Mouse (Mus musculus): Measurements from ENCODE around the gene Gm28372. TPM values are rescaled to one million over a fixed set of nuclear protein-coding genes. Genes with fewer than 3 reads are reported as not detected.
A peak's percentile ranks its signal among the peaks of the same experiment; 100 is the strongest.

Gene Gm28372
- total RNA-seq, 1 experiment = not detected

DNA sequence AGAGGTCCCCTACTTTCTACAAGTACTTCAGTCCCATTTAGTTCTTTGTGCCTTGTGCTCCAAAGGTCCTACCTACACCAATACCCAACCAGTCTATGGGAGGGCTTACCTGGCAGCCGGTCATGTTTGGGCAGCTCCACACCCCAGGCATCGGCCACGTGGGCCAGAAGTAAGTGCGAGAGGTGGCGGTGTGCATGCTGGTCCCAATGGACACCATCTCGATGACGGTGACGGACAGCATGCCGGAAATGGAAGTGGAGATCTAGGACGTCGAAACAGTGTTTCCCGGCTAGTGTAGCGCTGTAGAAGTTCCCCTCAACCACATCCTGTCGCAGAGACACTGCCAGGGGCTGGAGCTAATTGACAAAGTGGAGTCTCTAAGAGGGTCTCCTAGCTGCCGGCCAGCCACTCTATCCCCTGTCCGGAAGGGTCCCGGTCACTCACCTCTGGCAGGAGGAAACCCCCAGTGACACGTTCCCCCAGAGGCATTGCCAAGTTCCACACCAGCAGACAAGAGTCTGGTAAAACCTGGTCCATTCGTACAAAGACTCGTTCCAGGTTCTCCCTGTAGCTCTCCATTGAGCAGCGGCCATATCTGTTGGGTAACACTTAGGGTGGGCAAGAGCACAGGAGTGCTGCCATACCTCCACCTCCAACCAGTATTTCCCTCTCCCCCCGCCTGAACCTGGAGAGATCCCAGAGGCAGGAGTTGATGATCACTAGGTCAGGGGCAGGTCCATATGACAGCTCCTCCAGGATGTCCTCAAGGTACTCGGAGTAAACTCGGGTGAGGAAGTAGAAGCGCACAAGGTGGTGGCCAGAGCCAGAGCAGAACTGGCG, 17.0 kb downstream of the Gm28372 start:
- Histone ChIP-seq H3K9me3 (ENCODE audit: control insufficient read depth, insufficient read depth, low read depth, low read length) (no peaks in the 10 kb centered on the region), H3K27ac (ENCODE audit: insufficient read depth, low read depth, low read length, poor library complexity, severe bottlenecking) (no peak overlapping the region), H3K4me3 (ENCODE audit: insufficient read depth in 1 of 2, low read depth in 1 of 2, low read length in 2 of 2, poor library complexity in 1 of 2, severe bottlenecking in 1 of 2) (no peak overlapping the region), H3K36me3 (ENCODE audit: control insufficient read depth, insufficient read depth, low read length, poor library complexity, severe bottlenecking) (peaks cover 6% of the 10 kb centered on the region; the same call in 1 of the 2 replicates), H3K9ac (ENCODE audit: insufficient read depth, low read depth, low read length, poor library complexity, severe bottlenecking) (no peak overlapping the region), H3K4me1 (ENCODE audit: control insufficient read depth in 2 of 2, insufficient read depth in 2 of 2, low read length in 2 of 2, poor library complexity in 1 of 2) (peaks cover 2 to 8% of the 10 kb centered on the region in 2 experiments; a peak in 2 of 4 replicates)
- TF ChIP-seq MAFK (IDR thresholded peaks at IDR 0.05; ENCODE audit: insufficient read depth, low read depth, low read length) = no peak
- no peak for TF ChIP-seq HCFC1 (IDR thresholded peaks at IDR 0.05; ENCODE audit: borderline replicate concordance, insufficient read depth, low read length)
- TF ChIP-seq ZNF384 (IDR thresholded peaks at IDR 0.05; ENCODE audit: low read depth, low read length) = no peak
- no peak for TF ChIP-seq CHD2 (IDR thresholded peaks at IDR 0.05; ENCODE audit: low read depth, low read length)
- no peak for TF ChIP-seq ZC3H11A (IDR thresholded peaks at IDR 0.05; ENCODE audit: borderline replicate concordance, low read depth, low read length)
- in situ Hi-C loops (cut with MboI; ENCODE audit: low sequenced_read_pairs in 2 of 2, unreplicated experiment in 2 of 2) = no loop called here
- no peak for DNase-seq (ENCODE audit: low read depth, low spot score)

DNA sequence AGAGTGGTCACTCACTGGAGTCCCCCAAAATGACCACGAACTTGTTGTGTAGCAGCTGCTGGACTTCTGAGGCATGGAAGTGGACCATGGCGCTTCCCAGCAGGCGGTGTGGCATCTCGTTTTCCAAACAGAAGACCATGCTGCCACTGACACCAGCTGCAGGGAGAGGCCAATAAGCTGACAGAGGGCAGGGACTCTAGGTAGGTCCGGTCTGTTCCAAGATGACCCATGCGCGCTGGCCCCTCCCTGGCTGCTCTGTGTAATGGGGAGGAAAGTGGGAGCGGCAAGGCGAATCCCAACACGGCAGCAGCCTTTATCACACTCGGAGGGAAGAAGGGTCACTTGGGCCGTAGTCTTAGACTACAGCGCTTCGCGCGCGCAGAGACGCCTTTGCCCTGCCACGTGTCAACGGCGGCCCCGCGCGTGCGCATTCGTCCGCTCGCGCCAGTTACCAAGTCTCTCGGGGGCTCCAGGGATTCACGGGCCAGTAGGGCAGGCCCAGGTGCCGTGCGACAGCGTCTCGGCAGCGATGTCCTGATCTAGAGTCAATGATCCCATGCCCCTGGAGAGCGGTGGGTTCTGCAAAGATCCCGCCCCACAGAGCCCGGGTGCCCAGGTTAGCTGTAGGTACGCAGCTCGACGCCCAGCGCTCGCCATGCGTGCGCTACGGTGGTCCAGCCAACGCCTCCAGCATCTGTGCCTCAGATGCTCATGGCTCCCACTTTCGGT, 18.5 kb downstream of the Gm28372 start:
- peaks cover 2 to 10% of the 10 kb centered on the region in 2 experiments; a peak in 2 of 4 replicates for H3K4me1 ChIP-seq (ENCODE audit: control insufficient read depth in 2 of 2, insufficient read depth in 2 of 2, low read length in 2 of 2, poor library complexity in 1 of 2)
- no peak for TF ChIP-seq ZC3H11A (IDR thresholded peaks at IDR 0.05; ENCODE audit: borderline replicate concordance, low read depth, low read length)
- H3K9me3 ChIP-seq (ENCODE audit: control insufficient read depth, insufficient read depth, low read depth, low read length) = no peaks in the 10 kb centered on the region
- H3K27ac ChIP-seq (ENCODE audit: insufficient read depth, low read depth, low read length, poor library complexity, severe bottlenecking) = no peak overlapping the region
- peak overlapping the region; percentile 90 for H3K9ac ChIP-seq (ENCODE audit: insufficient read depth, low read depth, low read length, poor library complexity, severe bottlenecking)
- DNase-seq (ENCODE audit: low read depth, low spot score) = peak; percentile 27
- H3K36me3 ChIP-seq (ENCODE audit: control insufficient read depth, insufficient read depth, low read length, poor library complexity, severe bottlenecking) = peaks cover 6% of the 10 kb centered on the region; the same call in 1 of the 2 replicates
- in situ Hi-C loops (cut with MboI; ENCODE audit: low sequenced_read_pairs in 2 of 2, unreplicated experiment in 2 of 2) = no loop called here
- H3K4me3 ChIP-seq (ENCODE audit: insufficient read depth in 1 of 2, low read depth in 1 of 2, low read length in 2 of 2, poor library complexity in 1 of 2, severe bottlenecking in 1 of 2) = peak overlapping the region; percentile 76 to 87

DNA sequence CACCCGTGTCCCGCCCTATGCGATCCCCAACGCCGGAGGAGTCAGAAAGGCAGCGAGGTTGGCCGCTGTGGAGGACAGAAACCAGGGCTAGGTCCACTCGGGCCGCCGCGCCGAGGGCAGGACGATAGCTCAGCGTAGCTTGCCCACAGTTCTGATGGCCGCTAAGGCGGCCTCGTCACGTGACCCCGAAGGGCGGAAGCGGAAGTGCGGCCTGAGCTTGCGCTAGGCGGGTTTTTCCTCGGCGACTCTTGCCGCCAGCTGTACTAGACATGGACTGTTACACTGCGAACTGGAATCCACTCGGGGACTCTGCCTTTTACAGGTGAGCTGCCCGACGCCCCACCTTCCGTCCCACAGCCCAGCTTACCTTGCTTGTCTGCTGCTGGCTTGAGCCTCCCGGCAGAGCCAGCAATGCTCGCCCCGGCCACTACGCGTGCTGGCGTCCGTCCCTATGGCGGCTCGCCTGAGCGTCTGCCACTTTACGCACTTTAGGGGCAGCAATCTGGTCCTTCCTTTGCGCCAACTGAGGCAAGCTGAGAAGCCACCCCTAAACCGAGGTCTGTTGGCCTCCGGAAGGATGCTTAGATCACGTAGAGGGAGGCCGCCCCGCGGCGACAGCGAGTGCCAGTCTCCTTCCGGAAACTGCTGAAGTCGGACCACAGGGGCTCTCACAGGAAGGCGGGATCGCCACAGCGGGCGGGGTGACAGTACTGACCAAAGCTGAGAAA, 19.3 kb downstream of the Gm28372 start, which contains the start of the genes Vps16 and Pced1a:
Gene Vps16 (plus strand): TSS at position 214 of the 728 bp plus-strand sequence.
Gene Pced1a (minus strand): TSS at position 576 of the 728 bp plus-strand sequence.
- Histone ChIP-seq H3K36me3 (ENCODE audit: control insufficient read depth, insufficient read depth, low read length, poor library complexity, severe bottlenecking) (peaks cover 2% of the 10 kb centered on the region; the same call in 1 of the 2 replicates), H3K4me1 (ENCODE audit: control insufficient read depth in 2 of 2, insufficient read depth in 2 of 2, low read length in 2 of 2, poor library complexity in 1 of 2) (peaks cover 2 to 8% of the 10 kb centered on the region in 2 experiments; a peak in 2 of 4 replicates), H3K9me3 (ENCODE audit: control insufficient read depth, insufficient read depth, low read depth, low read length) (no peaks in the 10 kb centered on the region), H3K4me3 (ENCODE audit: insufficient read depth in 1 of 2, low read depth in 1 of 2, low read length in 2 of 2, poor library complexity in 1 of 2, severe bottlenecking in 1 of 2) (peak within 1 kb of the TSS; percentile 76 to 87), H3K9ac (ENCODE audit: insufficient read depth, low read depth, low read length, poor library complexity, severe bottlenecking) (peak within 1 kb of the TSS; percentile 90), H3K27ac (ENCODE audit: insufficient read depth, low read depth, low read length, poor library complexity, severe bottlenecking) (no peak within 1 kb of the TSS)
- in situ Hi-C loops (cut with MboI; ENCODE audit: low sequenced_read_pairs in 2 of 2, unreplicated experiment in 2 of 2) = no loop called here
- peak; percentile 66 for DNase-seq (ENCODE audit: low read depth, low spot score)
- peak; percentile 90 for TF ChIP-seq HCFC1 (IDR thresholded peaks at IDR 0.05; ENCODE audit: borderline replicate concordance, insufficient read depth, low read length)
- TF ChIP-seq CHD2 (IDR thresholded peaks at IDR 0.05; ENCODE audit: low read depth, low read length) = no peak

DNA sequence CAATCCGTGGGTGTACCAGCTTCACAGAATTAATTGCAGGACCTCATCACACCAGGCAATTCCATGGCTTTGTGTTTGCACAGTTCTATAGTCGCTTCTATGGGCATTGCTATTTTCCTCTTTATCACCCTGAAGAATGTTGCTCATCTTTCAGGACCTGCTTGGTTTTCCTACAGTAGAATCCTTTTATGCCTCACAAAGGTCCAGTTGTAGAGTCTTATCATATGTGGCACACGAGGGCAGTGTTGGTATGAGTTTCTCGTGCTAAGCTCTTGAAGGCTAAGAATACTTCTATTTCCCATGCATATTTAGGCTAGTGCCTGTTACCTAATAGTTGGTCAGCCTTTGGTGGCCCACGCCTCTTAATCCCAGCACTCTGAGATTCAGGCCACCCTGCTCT, 20.1 kb downstream of the Gm28372 start:
- H3K27ac ChIP-seq (ENCODE audit: insufficient read depth, low read depth, low read length, poor library complexity, severe bottlenecking) = no peak overlapping the region
- peaks cover 2 to 8% of the 10 kb centered on the region in 2 experiments; a peak in 2 of 4 replicates for H3K4me1 ChIP-seq (ENCODE audit: control insufficient read depth in 2 of 2, insufficient read depth in 2 of 2, low read length in 2 of 2, poor library complexity in 1 of 2)
- no peak for DNase-seq (ENCODE audit: low read depth, low spot score)
- no peaks in the 10 kb centered on the region for H3K9me3 ChIP-seq (ENCODE audit: control insufficient read depth, insufficient read depth, low read depth, low read length)
- peaks cover 2% of the 10 kb centered on the region; the same call in 1 of the 2 replicates for H3K36me3 ChIP-seq (ENCODE audit: control insufficient read depth, insufficient read depth, low read length, poor library complexity, severe bottlenecking)
- peak overlapping the region; percentile 90; the same call in 1 of the 2 replicates for H3K9ac ChIP-seq (ENCODE audit: insufficient read depth, low read depth, low read length, poor library complexity, severe bottlenecking)
- TF ChIP-seq MAFK (IDR thresholded peaks at IDR 0.05; ENCODE audit: insufficient read depth, low read depth, low read length) (no peak), ZC3H11A (IDR thresholded peaks at IDR 0.05; ENCODE audit: borderline replicate concordance, low read depth, low read length) (no peak), ZNF384 (IDR thresholded peaks at IDR 0.05; ENCODE audit: low read depth, low read length) (no peak), CHD2 (IDR thresholded peaks at IDR 0.05; ENCODE audit: low read depth, low read length) (no peak)
- H3K4me3 ChIP-seq (ENCODE audit: insufficient read depth in 1 of 2, low read depth in 1 of 2, low read length in 2 of 2, poor library complexity in 1 of 2, severe bottlenecking in 1 of 2) = peak overlapping the region; percentile 76 to 87
- in situ Hi-C loops (cut with MboI; ENCODE audit: low sequenced_read_pairs in 2 of 2, unreplicated experiment in 2 of 2) = no loop called here

Measured in ES-E14 (cell line).